Mouse (Mus musculus) cortical plate, adult 2 months (tissue): ENCODE measurements around the gene Mblac2. TPM values are rescaled to one million over a fixed set of nuclear protein-coding genes. Genes with fewer than 3 reads are reported as not detected.

ENCODE experiments used
- H3K27ac ChIP-seq: fragments of 200-500 bp; 2 replicates; pipeline ENCODE4 v1.5.1; 2012; ENCODE audit warnings: low read length, control low read depth, inconsistent platforms; ENCODE audit not compliant: insufficient read depth
- H3K4me1 ChIP-seq: fragments of 200-500 bp; 2 replicates; pipeline ENCODE4 v1.6.1; 2011; ENCODE audit warnings: low read length; ENCODE audit not compliant: control insufficient read depth, insufficient read depth
- H3K4me3 ChIP-seq: fragments of 200-500 bp; 2 replicates; pipeline ENCODE4 v1.5.1; 2011; ENCODE audit warnings: mild to moderate bottlenecking, low read length, control low read depth; ENCODE audit not compliant: insufficient read depth
- CTCF ChIP-seq: fragments of 200-500 bp; IDR thresholded peaks from 2 replicates; pipeline ENCODE4 v1.5.1; 2011; ENCODE audit warnings: mild to moderate bottlenecking, control low read depth, low read length; ENCODE audit not compliant: insufficient read depth; ENCODE audit errors: extremely low read depth
- POLR2A ChIP-seq: fragments of 200-500 bp; IDR thresholded peaks from 2 replicates; pipeline ENCODE4 v1.6.1; 2011; ENCODE audit warnings: mild to moderate bottlenecking, low read length, control low read depth; ENCODE audit not compliant: insufficient read depth; ENCODE audit errors: extremely low read depth
- polyA plus RNA-seq: library from polyadenylated mRNA; depleted of rRNA; stranded (reverse); fragments of >200 nt; gene quantifications from 2 replicates; pipeline ENCODE4 v1.2.3, GENCODE M21; 2012

Mblac2 gene
- polyA plus RNA-seq, 1 experiment = 22.3 TPM

DNA sequence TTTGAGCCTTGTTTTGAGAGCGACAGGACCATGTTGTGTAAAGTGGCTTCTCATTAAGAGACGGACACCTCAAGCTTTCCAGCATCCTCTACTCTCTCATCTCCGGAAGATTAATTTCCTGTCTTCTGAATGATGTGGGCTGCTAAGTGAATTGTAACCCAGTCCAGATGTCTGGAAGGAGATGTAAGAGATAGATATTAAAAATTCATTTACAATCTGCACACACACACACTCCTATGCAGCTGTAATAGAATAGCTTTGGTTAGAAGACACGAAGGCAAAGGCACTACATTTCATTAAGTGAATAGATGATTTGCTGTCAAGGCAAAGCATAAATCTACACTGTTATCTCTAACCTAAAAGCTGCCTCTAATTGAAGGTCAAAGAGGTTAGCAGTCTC lies 18.0 kb downstream of the Mblac2 start:
- H3K4me3 ChIP-seq = no peak overlapping the region
- H3K27ac ChIP-seq = no peak overlapping the region
- no peaks in the 10 kb centered on the region for H3K4me1 ChIP-seq
- TF ChIP-seq POLR2A = no peak
- no peak for TF ChIP-seq CTCF

- Histone ChIP-seq H3K4me1 (no peaks in the 10 kb centered on the region), H3K27ac (no peak overlapping the region), H3K4me3 (no peak overlapping the region)
- TF ChIP-seq POLR2A = no peak
- no peak for TF ChIP-seq CTCF
These were observed 19.2 kb downstream of the Mblac2 start for GRCm38 (mm10) chr13:81730362-81730761.

DNA sequence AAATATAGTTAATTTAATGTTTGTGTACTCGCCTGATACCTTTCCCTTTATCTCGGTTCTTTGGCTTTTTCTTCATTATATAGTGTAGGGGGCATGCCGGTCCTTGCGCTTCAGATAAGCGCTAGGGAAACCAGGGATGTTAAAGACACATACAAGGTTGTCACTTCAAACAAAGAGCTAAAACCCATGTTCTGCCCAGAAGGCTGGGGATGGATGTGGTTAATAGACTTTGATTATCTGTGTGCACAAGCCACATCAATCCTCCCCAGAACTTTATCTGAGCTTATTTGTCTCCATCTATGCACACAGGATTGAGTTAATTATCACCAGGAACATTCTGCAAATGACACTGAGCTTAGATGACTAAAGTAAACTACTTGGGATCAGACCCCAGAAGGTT lies 25.5 kb downstream of the Mblac2 start:
- no peak overlapping the region for H3K4me3 ChIP-seq
- no peaks in the 10 kb centered on the region for H3K4me1 ChIP-seq
- no peak for TF ChIP-seq POLR2A
- no peak for TF ChIP-seq CTCF
- no peak overlapping the region for H3K27ac ChIP-seq

DNA sequence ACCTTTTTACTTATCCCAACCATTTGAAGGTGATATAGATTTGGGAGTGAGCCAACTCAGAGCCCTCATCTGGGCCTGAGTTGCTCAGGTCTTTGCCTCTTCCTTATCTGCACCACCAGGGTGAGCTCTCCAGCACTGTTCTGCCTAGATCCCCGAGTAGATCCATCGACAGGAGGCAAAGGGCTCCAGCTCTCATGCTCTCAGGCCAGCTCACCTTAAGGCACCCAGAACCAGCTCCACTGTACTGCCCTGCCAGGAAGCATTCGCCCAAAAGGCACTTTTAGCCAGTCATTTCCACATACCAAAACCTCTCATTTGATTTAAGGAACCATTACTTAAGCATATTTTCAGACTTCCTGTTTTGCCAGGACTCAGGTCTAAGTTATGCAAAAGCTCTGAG lies 29.8 kb downstream of the Mblac2 start:
- Histone ChIP-seq H3K4me1 (no peaks in the 10 kb centered on the region), H3K27ac (no peak overlapping the region), H3K4me3 (no peak overlapping the region)
- TF ChIP-seq CTCF = no peak

GRCm38 (mm10) chr13:81743391-81744091 lies 32.4 kb downstream of the Mblac2 start:
- Histone ChIP-seq H3K27ac (no peak overlapping the region), H3K4me1 (no peaks in the 10 kb centered on the region), H3K4me3 (no peak overlapping the region)
- TF ChIP-seq POLR2A (no peak), CTCF (no peak)

GRCm38 (mm10) chr13:81744092-81744396 lies 32.9 kb downstream of the Mblac2 start:
- Histone ChIP-seq H3K4me3 (no peak overlapping the region), H3K4me1 (no peaks in the 10 kb centered on the region), H3K27ac (no peak overlapping the region)
- TF ChIP-seq POLR2A = no peak

GRCm38 (mm10) chr13:81754878-81755277 lies 43.7 kb downstream of the Mblac2 start:
- Histone ChIP-seq H3K27ac (no peak overlapping the region), H3K4me3 (no peak overlapping the region), H3K4me1 (no peaks in the 10 kb centered on the region)
- TF ChIP-seq POLR2A = no peak
- TF ChIP-seq CTCF = no peak

DNA sequence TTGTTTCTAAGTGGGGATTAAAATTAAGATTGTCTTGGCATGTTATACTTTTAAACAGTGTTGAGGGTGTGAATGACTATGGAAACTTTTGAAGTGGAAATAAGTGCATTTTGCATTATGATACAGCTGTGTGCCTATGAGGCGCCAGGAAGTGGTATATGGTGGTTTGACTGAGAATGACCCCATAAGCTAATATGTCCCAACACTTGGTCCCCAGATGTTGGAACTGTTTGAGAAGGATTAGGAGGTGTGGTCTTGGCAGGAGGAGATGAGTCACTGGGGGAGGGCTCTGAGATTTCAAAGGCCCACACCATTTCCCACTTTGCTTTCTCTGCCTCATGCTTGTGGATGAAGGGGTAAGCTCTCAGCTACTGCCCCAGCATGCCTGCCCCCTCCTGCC lies 44.2 kb downstream of the Mblac2 start:
- H3K4me3 ChIP-seq = no peak overlapping the region
- TF ChIP-seq CTCF (no peak), POLR2A (no peak)
- no peaks in the 10 kb centered on the region for H3K4me1 ChIP-seq
- H3K27ac ChIP-seq = no peak overlapping the region

GRCm38 (mm10) chr13:81757058-81757660 lies 46.0 kb downstream of the Mblac2 start:
- no peak for TF ChIP-seq CTCF
- no peak for TF ChIP-seq POLR2A
- Histone ChIP-seq H3K4me1 (no peaks in the 10 kb centered on the region; the same call in 1 of the 2 replicates), H3K27ac (no peak overlapping the region), H3K4me3 (no peak overlapping the region)

DNA sequence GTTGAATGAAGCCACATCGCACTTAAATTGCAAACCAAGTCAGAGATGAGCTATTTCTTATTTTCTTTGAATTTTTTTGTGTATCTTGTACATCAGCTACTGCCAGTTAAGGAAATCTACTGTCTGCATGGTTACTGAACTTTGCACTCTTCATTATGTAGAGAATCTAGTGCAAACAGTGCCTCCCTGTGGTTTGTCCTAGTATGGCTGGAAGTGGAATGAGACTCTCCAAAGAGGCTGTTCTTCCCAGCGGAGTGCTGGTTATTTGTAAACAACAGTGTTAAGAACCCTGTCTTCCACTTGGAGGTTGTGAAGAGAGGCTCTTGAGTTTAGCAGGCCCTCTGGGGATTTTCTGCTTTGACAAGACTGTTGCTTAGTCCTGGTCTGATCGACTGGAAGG lies 49.2 kb downstream of the Mblac2 start:
- Histone ChIP-seq H3K4me1 (no peaks in the 10 kb centered on the region; the same call in 1 of the 2 replicates), H3K27ac (no peak overlapping the region), H3K4me3 (no peak overlapping the region)
- TF ChIP-seq POLR2A (no peak), CTCF (peak; percentile 49)

DNA sequence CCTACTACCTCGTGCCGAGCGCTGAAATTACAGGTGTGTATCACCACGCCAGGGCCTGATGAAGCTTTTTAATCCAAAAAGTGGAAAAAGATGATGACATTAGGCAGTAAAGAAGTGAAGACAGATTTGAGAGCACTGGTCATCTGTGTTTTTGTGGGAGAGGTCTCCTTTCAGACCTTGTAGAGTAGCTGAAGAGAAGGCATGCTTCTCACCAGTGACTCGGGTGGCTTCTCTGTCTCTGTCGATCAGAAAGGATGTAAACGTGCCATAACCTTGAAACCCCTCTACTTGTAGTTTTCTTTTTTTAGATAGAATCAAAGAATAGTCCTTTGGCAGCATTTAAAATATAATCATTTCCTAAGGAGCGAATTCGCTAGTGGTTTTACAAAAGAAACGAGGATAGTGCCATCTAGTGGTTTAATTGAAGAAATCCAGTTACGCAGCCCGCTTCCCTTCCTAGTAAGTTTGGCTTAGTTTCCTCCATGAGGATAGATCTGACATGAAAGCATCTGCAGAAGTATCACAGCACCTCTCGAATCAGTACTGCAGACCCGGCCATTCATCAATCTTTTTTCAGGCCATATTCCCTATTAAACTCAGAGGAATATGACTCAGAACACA lies 50.5 kb downstream of the Mblac2 start:
- H3K4me3 ChIP-seq = no peak overlapping the region
- TF ChIP-seq CTCF (peak; percentile 24; the same call in 1 of the 2 replicates), POLR2A (no peak)
- no peaks in the 10 kb centered on the region; the same call in 1 of the 2 replicates for H3K4me1 ChIP-seq
- H3K27ac ChIP-seq = no peak overlapping the region
